ENCODE assay signal across 8 mouse cellular contexts in the genomic region with DNA sequence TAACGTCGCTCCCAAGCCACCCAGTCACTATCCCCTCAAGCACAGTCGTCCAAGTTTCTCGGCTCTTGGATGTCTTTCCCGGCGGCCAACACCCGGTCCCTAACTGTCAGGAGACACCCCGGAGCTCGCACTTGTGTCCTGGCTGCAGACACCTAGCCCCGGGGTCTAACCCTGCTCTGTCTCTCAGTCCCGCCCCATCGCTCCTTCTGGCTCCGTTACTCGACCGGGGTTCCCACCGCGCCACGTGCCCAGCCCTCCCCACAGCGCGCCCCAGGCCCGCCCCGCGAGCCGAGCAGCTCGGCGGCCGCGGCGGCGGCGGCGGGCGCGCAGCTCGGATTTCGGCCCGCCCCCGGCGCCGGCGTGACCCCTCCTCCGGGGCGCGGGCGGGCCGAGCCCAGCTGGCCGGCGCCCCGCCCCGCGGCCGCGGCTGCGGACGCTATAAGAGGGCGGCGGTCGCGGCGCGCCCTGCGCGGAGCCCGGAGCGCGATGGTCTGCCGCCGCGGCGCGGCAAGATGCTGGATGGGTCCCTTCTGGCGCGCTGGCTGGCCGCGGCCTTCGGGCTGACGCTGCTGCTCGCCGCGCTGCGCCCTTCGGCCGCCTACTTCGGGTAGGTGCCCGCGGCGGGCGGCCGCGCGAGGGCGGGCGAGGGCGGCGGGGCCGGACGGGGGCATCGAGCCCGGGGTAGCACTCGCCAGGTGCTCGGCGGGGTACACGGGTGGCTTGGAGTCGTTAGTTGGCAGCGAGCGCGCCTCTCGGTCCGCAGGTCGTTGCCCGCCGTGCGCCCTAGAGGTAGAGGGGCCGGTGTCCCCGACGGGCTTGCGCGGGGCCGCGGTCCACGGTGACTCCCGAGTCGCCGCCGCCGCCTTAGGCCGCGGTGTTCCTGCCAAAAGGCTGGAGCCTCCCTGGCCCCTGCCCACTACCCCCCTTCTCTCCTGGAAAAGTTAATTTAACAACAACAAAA. TPM values are rescaled to one million over a fixed set of nuclear protein-coding genes. Genes with fewer than 3 reads are reported as not detected.
DNase-seq lines count a peak whose midpoint lies in the region; ATAC-seq lines count a peak whose summit lies in the region.

Gene Wnt9a, plus strand, starts transcription at position 468 of the 961 bp plus-strand sequence.

- H3K9ac ChIP-seq in hindbrain, embryonic 12.5 days, result peak within 1 kb of the TSS; percentile 69
- peak within 1 kb of the TSS; percentile 79 for H3K9ac ChIP-seq in limb, embryonic 12.5 days (replicated peaks)
- peak within 1 kb of the TSS; percentile 51 for H3K9ac ChIP-seq in midbrain, embryonic 14.5 days (replicated peaks; ENCODE audit: low read length)

- H3K27ac ChIP-seq in hindbrain, embryonic 12.5 days, result no peak within 1 kb of the TSS; the same call in 1 of the 2 replicates
- H3K27ac ChIP-seq in limb, embryonic 12.5 days, result peak within 1 kb of the TSS; percentile 53
- no peak within 1 kb of the TSS for H3K27ac ChIP-seq in midbrain, embryonic 14.5 days (replicated peaks; ENCODE audit: low read depth, low read length)

- no peaks in the 10 kb centered on the region for H3K9me3 ChIP-seq in hindbrain, embryonic 12.5 days (replicated peaks)
- no peaks in the 10 kb centered on the region for H3K9me3 ChIP-seq in limb, embryonic 12.5 days
- H3K9me3 ChIP-seq in midbrain, embryonic 14.5 days (ENCODE audit: control insufficient read depth, low read length), result no peaks in the 10 kb centered on the region

- peaks cover 70% of the 10 kb centered on the region for H3K27me3 ChIP-seq in hindbrain, embryonic 12.5 days
- peaks cover 74% of the 10 kb centered on the region for H3K27me3 ChIP-seq in limb, embryonic 12.5 days
- H3K27me3 ChIP-seq in midbrain, embryonic 14.5 days (ENCODE audit: control insufficient read depth, insufficient read depth, low read length), result peaks cover 82% of the 10 kb centered on the region

- H3K4me1 ChIP-seq in hindbrain, embryonic 12.5 days, result peaks cover 51% of the 10 kb centered on the region
- H3K4me1 ChIP-seq in limb, embryonic 12.5 days (replicated peaks), result peaks cover 58% of the 10 kb centered on the region
- peaks cover 26% of the 10 kb centered on the region for H3K4me1 ChIP-seq in midbrain, embryonic 14.5 days (ENCODE audit: control insufficient read depth, insufficient read depth, low read length)

- peak; percentile 35; the same call in 1 of the 2 replicates for ATAC-seq in hindbrain, embryonic 12.5 days (ENCODE audit: low FRiP score)
- ATAC-seq in limb, embryonic 12.5 days (ENCODE audit: insufficient number of reproducible peaks, insufficient read depth, low FRiP score, low TSS enrichment, low read depth), result peak; percentile 48; the same call in 1 of the 2 replicates
- no peak for ATAC-seq in midbrain, embryonic 14.5 days (ENCODE audit: low FRiP score, low TSS enrichment)

- DNase-seq in adrenal gland, adult (ENCODE audit: inconsistent age in 2 of 2, low spot score in 1 of 2), result peak; percentile 76 to 86
- no peak for DNase-seq in adrenal gland, adult 8-10 months
- DNase-seq in adrenal gland, adult 18-20 months (ENCODE audit: low spot score in 2 of 2), result peak; percentile 67 to 74
- peak; percentile 68 for DNase-seq in gastrocnemius, adult 18-20 months (ENCODE audit: low spot score)
- DNase-seq in midbrain, embryonic 14.5 days, result peak; percentile 71
- DNase-seq in urinary bladder, postnatal 36 days (ENCODE audit: low spot score in 2 of 2), result peak; percentile 59 to 60

- H3K36me3 ChIP-seq in hindbrain, embryonic 12.5 days, result no peaks in the 10 kb centered on the region
- no peaks in the 10 kb centered on the region for H3K36me3 ChIP-seq in limb, embryonic 12.5 days
- H3K36me3 ChIP-seq in midbrain, embryonic 14.5 days (ENCODE audit: control insufficient read depth, insufficient read depth, low read length), result no peaks in the 10 kb centered on the region

- peak within 1 kb of the TSS; percentile 59 for H3K4me3 ChIP-seq in hindbrain, embryonic 12.5 days
- peak within 1 kb of the TSS; percentile 69 for H3K4me3 ChIP-seq in limb, embryonic 12.5 days (replicated peaks)
- H3K4me3 ChIP-seq in midbrain, embryonic 14.5 days (replicated peaks; ENCODE audit: low read depth, low read length), result peak within 1 kb of the TSS; percentile 46

- peak within 1 kb of the TSS; percentile 90 for H3K4me2 ChIP-seq in hindbrain, embryonic 12.5 days (replicated peaks)
- peak within 1 kb of the TSS; percentile 92 for H3K4me2 ChIP-seq in limb, embryonic 12.5 days
- H3K4me2 ChIP-seq in midbrain, embryonic 14.5 days (ENCODE audit: low read length), result peak within 1 kb of the TSS; percentile 78

- under 1% methylated on average over 114 of the region's 128 CpGs for WGBS in hindbrain, embryonic 12.5 days
- under 1% methylated on average over 122 of the region's 128 CpGs for WGBS in limb, embryonic 12.5 days
- WGBS in midbrain, embryonic 14.5 days, result under 1% methylated on average over 112 of the region's 128 CpGs

RNA-seq across cellular contexts. Expression of gene Wnt9a, which starts in this region (rescaled TPM):
- total RNA-seq in adrenal gland, adult 8-10 months (2022), result 1 to 10 TPM; 1.2 to 1.5 (median 1.5) TPM
- 1 to 10 TPM in 1 of 2 experiments, under 1 TPM in 1; 0.80 to 1.1 TPM for total RNA-seq in adrenal gland, adult 18-20 months (2021)
- total RNA-seq in gastrocnemius, adult 18-20 months (2021), result 1 to 10 TPM; 7.9 to 9.9 TPM
- 6.1 and 6.9 TPM in 2 replicates for polyA plus RNA-seq in hindbrain, embryonic 12.5 days (2016; fragmentation: Nextera tagmentation; extraction: Ambion mirVana)
- 5.0 and 5.6 TPM in 2 replicates for polyA plus RNA-seq in limb, embryonic 12.5 days (2016; fragmentation: Nextera tagmentation; extraction: Ambion mirVana)
- polyA plus RNA-seq in midbrain, embryonic 14.5 days (2014; fragmentation: Nextera tagmentation; extraction: Ambion mirVana), result 1.6 and 1.7 TPM in 2 replicates
